Mouse (Mus musculus): ENCODE measurements at regions not wholly inside any gene's neighbourhood (a gene's known extent, or its start where the extent isn't known, plus 50 kb on each side); places are given as distances from the start of the nearest gene placed in this dataset.
"Not testable (repeated sequence)": the region's sequence is repeated elsewhere in the genome, so short reads cannot be mapped to it uniquely, and the experiment has no call there.

GRCm38 (mm10) chr19:35247531-35247930 lies 325.4 kb downstream of the Kif20b start:
- 74% methylated on average over 6 of the region's 6 CpGs for WGBS
- no peak for DNase-seq (ENCODE audit: low read depth, low spot score)

- WGBS: 65% methylated on average over 3 of the region's 3 CpGs
- not testable (repeated sequence) for DNase-seq (ENCODE audit: low read depth, low spot score)
Observed at GRCm38 (mm10) chr19:35258634-35259033, 336.5 kb downstream of the Kif20b start.

GRCm38 (mm10) chr19:35263101-35263500 lies 340.9 kb downstream of the Kif20b start:
- no peak for DNase-seq (ENCODE audit: low read depth, low spot score)

GRCm38 (mm10) chr19:35278395-35278794 lies 356.2 kb downstream of the Kif20b start:
- 46% methylated on average over 2 of the region's 2 CpGs for WGBS
- DNase-seq (ENCODE audit: low read depth, low spot score): no peak

GRCm38 (mm10) chr19:35282775-35283447 lies 360.8 kb downstream of the Kif20b start:
- no peak for DNase-seq (ENCODE audit: low read depth, low spot score)
- 84% methylated on average over 4 of the region's 4 CpGs for WGBS

- no peak for DNase-seq (ENCODE audit: low read depth, low spot score)
- 63% methylated on average over 2 of the region's 2 CpGs for WGBS
Observed at GRCm38 (mm10) chr19:35298846-35299245, 376.7 kb downstream of the Kif20b start.

GRCm38 (mm10) chr19:35302723-35303270 lies 380.6 kb downstream of the Kif20b start:
- DNase-seq (ENCODE audit: low read depth, low spot score): no peak
- WGBS: 82% methylated on average over 3 of the region's 3 CpGs

Measured in large intestine, adult 2 months (tissue).